Mouse (Mus musculus) embryonic facial prominence, embryonic 11.5 days (tissue): ENCODE results near the gene Spop. TPM values are rescaled to one million over a fixed set of nuclear protein-coding genes. Genes with fewer than 3 reads are reported as not detected.

Experiments
- ATAC-seq: fragments of 200-750 bp; cut with Nextera tagmentation; replicated peaks from 2 replicates; pipeline ENCODE4 v1.8.0; 2017; ENCODE audit warnings: low read depth; ENCODE audit not compliant: insufficient number of reproducible peaks, low FRiP score, low TSS enrichment
- DNase-seq: peaks from one replicate; pipeline ENCODE4 v3.0.0-alpha.2; 2015; ENCODE audit warnings: low spot score
- H3K27ac ChIP-seq: fragments of 300-500 bp; sonication (generic); replicated peaks from 2 replicates; pipeline ENCODE4 v1.5.1; 2014; ENCODE audit warnings: mild to moderate bottlenecking, low read depth, low read length, control low read depth
- H3K27me3 ChIP-seq: fragments of 300-500 bp; sonication (generic); 2 replicates; pipeline ENCODE4 v1.6.1; 2014; ENCODE audit warnings: mild to moderate bottlenecking, low read length, moderate library complexity, mixed read lengths; ENCODE audit not compliant: control insufficient read depth, insufficient read depth
- H3K36me3 ChIP-seq: fragments of 300-500 bp; sonication (generic); replicated peaks from 2 replicates; pipeline ENCODE4 v1.6.1; 2014; ENCODE audit warnings: low read depth, mild to moderate bottlenecking, low read length, moderate library complexity, mixed read lengths; ENCODE audit not compliant: control insufficient read depth, insufficient read depth
- H3K4me1 ChIP-seq: fragments of 300-500 bp; sonication (generic); 2 replicates; pipeline ENCODE4 v1.6.1; 2014; ENCODE audit warnings: low read length, mixed read lengths; ENCODE audit not compliant: control insufficient read depth, insufficient read depth
- H3K4me2 ChIP-seq: fragments of 300-500 bp; sonication (generic); 2 replicates; pipeline ENCODE4 v1.6.1; 2014; ENCODE audit warnings: low read depth, mild to moderate bottlenecking, control low read depth, low read length, moderate library complexity
- H3K4me3 ChIP-seq: fragments of 300-500 bp; sonication (generic); 2 replicates; pipeline ENCODE4 v1.5.1; 2014; ENCODE audit warnings: low read depth, low read length, control low read depth
- H3K9ac ChIP-seq: fragments of 300-500 bp; sonication (generic); replicated peaks from 2 replicates; pipeline ENCODE4 v1.6.1; 2014; ENCODE audit warnings: mild to moderate bottlenecking, control low read depth, low read length
- H3K9me3 ChIP-seq: fragments of 300-500 bp; sonication (generic); replicated peaks from 2 replicates; pipeline ENCODE4 v1.6.1; 2016; ENCODE audit warnings: mild to moderate bottlenecking, low read length, inconsistent platforms, mixed read lengths; ENCODE audit not compliant: control insufficient read depth
- WGBS: fragments of 180-500 bp; shearing (Covaris S2); extraction: QIAGEN DNeasy Blood & Tissue Kit; methylation state at CpG from one replicate; pipeline ENCODE4 v1.1.7; 2014; 5-methylcytosine and 5-hydroxymethylcytosine counted together
- polyA plus RNA-seq: library from polyadenylated mRNA; unstranded; fragments of >200 nt; fragmentation: Nextera tagmentation; extraction: Ambion mirVana; gene quantifications from 2 replicates; pipeline ENCODE4 v1.2.1, GENCODE M21; 2014

Gene Spop
- polyA plus RNA-seq, 1 experiment from 2014 or later: 95.3 TPM

DNA sequence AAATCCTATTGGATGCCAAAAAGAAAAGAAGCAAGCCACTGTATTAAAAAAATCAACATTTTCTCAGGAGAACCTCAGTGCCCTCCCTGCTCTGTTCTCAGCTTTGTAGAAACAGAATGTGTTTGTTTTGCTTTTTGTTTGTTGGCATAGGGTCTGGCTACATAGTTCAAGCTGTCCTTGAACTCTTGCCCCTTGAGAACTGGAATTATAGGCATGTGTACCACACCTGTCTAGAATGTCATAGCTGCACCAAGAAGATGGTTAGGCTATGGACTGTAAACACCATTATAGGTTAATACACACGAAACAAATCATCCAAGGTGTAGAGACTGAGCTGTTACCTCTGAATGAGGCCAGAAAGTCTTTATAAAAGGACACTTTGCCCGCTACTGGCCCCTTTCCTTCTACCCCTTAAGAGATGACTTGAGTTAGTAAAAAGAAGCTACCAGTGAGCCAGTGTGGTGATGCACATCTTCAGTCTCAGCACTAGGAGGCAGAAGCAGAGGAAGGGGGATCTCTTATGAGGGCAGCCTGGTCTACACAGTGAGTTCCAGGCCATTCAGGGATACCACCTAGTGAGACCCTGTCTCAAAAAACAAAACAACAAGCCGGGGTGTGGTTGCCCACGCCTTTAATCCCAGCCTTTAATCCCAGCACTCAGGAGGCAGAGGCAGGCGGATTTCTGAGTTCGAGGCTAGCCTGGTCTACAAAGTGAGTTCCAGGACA, 32.9 kb downstream of the Spop start:
- Histone ChIP-seq H3K4me2 (no peak overlapping the region), H3K4me3 (no peak overlapping the region), H3K27me3 (no peaks in the 10 kb centered on the region), H3K36me3 (no peaks in the 10 kb centered on the region), H3K9me3 (no peaks in the 10 kb centered on the region), H3K4me1 (peaks cover 3% of the 10 kb centered on the region; the same call in 1 of the 2 replicates), H3K27ac (no peak overlapping the region), H3K9ac (no peak overlapping the region)
- ATAC-seq: no peak
- DNase-seq: no peak
- 91% methylated on average over 6 of the region's 6 CpGs for WGBS

GRCm38 (mm10) chr11:95448346-95448745, 34.5 kb downstream of the Spop start:
- H3K4me1 ChIP-seq: peaks cover 3% of the 10 kb centered on the region; the same call in 1 of the 2 replicates
- DNase-seq (no peak), ATAC-seq (no peak)
- no peaks in the 10 kb centered on the region for H3K9me3 ChIP-seq
- no peak overlapping the region for H3K27ac ChIP-seq
- no peak overlapping the region for H3K4me2 ChIP-seq
- 73% methylated on average over 3 of the region's 3 CpGs for WGBS
- no peak overlapping the region for H3K4me3 ChIP-seq
- no peaks in the 10 kb centered on the region for H3K36me3 ChIP-seq
- H3K27me3 ChIP-seq: no peaks in the 10 kb centered on the region
- no peak overlapping the region for H3K9ac ChIP-seq

DNA sequence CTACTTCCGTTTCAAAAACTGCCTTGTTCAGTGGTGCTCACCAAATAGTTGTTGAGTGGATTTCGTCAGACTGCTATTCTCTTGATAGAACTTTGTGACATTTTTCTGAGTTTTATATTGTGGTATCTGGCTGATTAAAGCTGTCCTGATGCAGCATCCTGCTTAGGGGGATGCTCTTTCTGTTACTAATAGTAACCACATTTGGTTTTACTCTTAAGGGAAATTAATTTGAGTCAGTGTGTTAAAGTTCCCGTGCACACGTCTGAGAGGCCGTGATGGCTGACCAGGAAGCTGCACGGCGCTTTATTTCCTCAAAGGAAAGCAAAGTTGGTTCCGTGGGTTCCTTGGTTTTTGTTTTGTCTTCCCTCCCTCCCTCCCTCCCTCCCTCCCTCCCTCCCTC, 41.5 kb downstream of the Spop start:
- H3K4me2 ChIP-seq: no peak overlapping the region
- H3K9ac ChIP-seq: no peak overlapping the region
- H3K27ac ChIP-seq: 0 out of 2 replicates have a peak overlapping the region, but pooled peaks have one; percentile 20
- no peaks in the 10 kb centered on the region for H3K4me1 ChIP-seq
- DNase-seq (no peak), ATAC-seq (no peak)
- no peaks in the 10 kb centered on the region for H3K9me3 ChIP-seq
- no peaks in the 10 kb centered on the region for H3K36me3 ChIP-seq
- no peaks in the 10 kb centered on the region for H3K27me3 ChIP-seq
- WGBS: 49% methylated on average over 8 of the region's 8 CpGs
- no peak overlapping the region for H3K4me3 ChIP-seq

- Histone ChIP-seq H3K4me3 (no peak overlapping the region), H3K9ac (no peak overlapping the region), H3K36me3 (no peaks in the 10 kb centered on the region), H3K27ac (no peak overlapping the region), H3K4me1 (no peaks in the 10 kb centered on the region), H3K4me2 (no peak overlapping the region), H3K27me3 (no peaks in the 10 kb centered on the region), H3K9me3 (no peaks in the 10 kb centered on the region)
- DNase-seq (no peak), ATAC-seq (no peak)
- WGBS: 86% methylated on average over 2 of the region's 2 CpGs
These were observed 47.0 kb downstream of the Spop start for GRCm38 (mm10) chr11:95460872-95461271.

- ATAC-seq (no peak), DNase-seq (no peak)
- H3K27me3 ChIP-seq: no peaks in the 10 kb centered on the region
- no peak overlapping the region for H3K4me2 ChIP-seq
- no peaks in the 10 kb centered on the region for H3K4me1 ChIP-seq
- H3K27ac ChIP-seq: no peak overlapping the region
- no peak overlapping the region for H3K4me3 ChIP-seq
- no peaks in the 10 kb centered on the region for H3K36me3 ChIP-seq
- no peaks in the 10 kb centered on the region for H3K9me3 ChIP-seq
- WGBS: 94% methylated on average over 3 of the region's 3 CpGs
- no peak overlapping the region for H3K9ac ChIP-seq
These were observed 48.3 kb downstream of the Spop start for GRCm38 (mm10) chr11:95462168-95462567.

DNA sequence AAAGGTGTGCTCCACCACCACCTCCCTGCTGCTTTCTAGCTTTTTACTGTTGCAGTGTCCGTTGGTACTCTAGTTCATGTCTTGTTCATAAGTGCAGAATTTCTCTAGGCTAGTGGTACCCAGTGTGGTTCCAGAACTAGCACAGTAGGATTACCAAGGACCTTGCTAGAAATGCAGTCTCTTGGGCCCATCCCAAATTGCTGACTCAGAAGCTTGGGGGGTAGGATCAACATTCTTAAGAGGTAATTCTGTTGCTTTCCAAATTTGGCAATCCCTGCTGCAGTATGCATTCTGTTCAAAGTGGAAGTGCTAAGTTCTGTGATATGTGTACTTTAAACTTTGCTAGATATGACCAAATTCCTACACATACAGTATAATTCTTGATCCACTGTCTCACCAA, 53.9 kb downstream of the Spop start:
- no peak overlapping the region for H3K4me3 ChIP-seq
- no peak overlapping the region for H3K9ac ChIP-seq
- no peaks in the 10 kb centered on the region for H3K36me3 ChIP-seq
- H3K9me3 ChIP-seq: no peaks in the 10 kb centered on the region
- H3K27ac ChIP-seq: no peak overlapping the region
- H3K4me2 ChIP-seq: no peak overlapping the region
- ATAC-seq: no peak
- no peaks in the 10 kb centered on the region for H3K27me3 ChIP-seq
- WGBS: 94% methylated on average over 1 of the region's 1 CpGs
- no peaks in the 10 kb centered on the region for H3K4me1 ChIP-seq
- no peak for DNase-seq

DNA sequence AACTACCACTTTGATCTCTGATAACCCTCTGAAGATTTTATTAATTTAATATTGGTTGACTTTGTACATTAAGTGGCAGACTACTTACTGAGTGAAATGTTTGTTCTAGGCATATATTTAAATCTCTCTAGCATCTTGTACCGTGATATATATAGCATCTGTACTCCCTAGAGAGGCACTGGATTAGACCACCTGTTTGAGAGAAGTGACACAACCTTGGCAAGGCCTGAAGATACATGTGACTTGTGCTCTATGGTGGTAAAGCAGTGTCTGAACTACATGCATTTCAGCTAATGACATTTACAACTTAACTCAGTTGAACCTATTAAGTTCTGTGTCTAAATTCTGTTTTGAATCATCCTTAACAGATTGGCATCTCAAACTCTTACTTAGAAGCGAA, 59.1 kb downstream of the Spop start:
- no peaks in the 10 kb centered on the region for H3K4me1 ChIP-seq
- no peaks in the 10 kb centered on the region for H3K9me3 ChIP-seq
- no peak overlapping the region for H3K4me3 ChIP-seq
- no peak for ATAC-seq
- 91% methylated on average over 2 of the region's 2 CpGs for WGBS
- no peak for DNase-seq
- H3K4me2 ChIP-seq: no peak overlapping the region
- H3K36me3 ChIP-seq: no peaks in the 10 kb centered on the region; the same call in 1 of the 2 replicates
- H3K27ac ChIP-seq: no peak overlapping the region
- no peak overlapping the region for H3K9ac ChIP-seq
- no peaks in the 10 kb centered on the region for H3K27me3 ChIP-seq

- Histone ChIP-seq H3K4me1 (no peaks in the 10 kb centered on the region), H3K9me3 (no peaks in the 10 kb centered on the region), H3K36me3 (no peaks in the 10 kb centered on the region; the same call in 1 of the 2 replicates), H3K4me3 (no peak overlapping the region), H3K4me2 (no peak overlapping the region), H3K27me3 (no peaks in the 10 kb centered on the region), H3K9ac (no peak overlapping the region), H3K27ac (no peak overlapping the region)
- DNase-seq: no peak
- WGBS: 90% methylated on average over 1 of the region's 1 CpGs
- ATAC-seq: no peak
These were observed 59.6 kb downstream of the Spop start for GRCm38 (mm10) chr11:95473456-95473855.
